Mouse (Mus musculus) MEL (cell line): ENCODE measurements around the gene Atp8b5.

Source experiments
- CTCF ChIP-seq, 3 experiments: IDR thresholded peaks in 2 of 3; conservative IDR thresholded peaks in 1 of 3; 2 replicates each; pipeline ENCODE4 v1.5.1; 2011 to 2012; ENCODE audit warnings: low read length in 3 of 3, low read depth in 2 of 3, mild to moderate bottlenecking in 2 of 3, improper control_type of control experiment in 1 of 3, inconsistent platforms in 1 of 3, mixed read lengths in 1 of 3, moderate library complexity in 1 of 3; ENCODE audit not compliant: control insufficient read depth in 1 of 3, insufficient read depth in 1 of 3, poor library complexity in 1 of 3, severe bottlenecking in 1 of 3
- EP300 ChIP-seq, 2 experiments: IDR thresholded peaks; 2 replicates each; pipeline ENCODE4 v1.6.1; 2011; ENCODE audit warnings: improper control_type of control experiment in 2 of 2, low read length in 2 of 2, low read depth in 1 of 2, mild to moderate bottlenecking in 1 of 2
- JUND ChIP-seq: IDR thresholded peaks from 2 replicates; pipeline ENCODE4 v1.6.1; 2011; ENCODE audit warnings: low read depth, mild to moderate bottlenecking, improper control_type of control experiment, low read length
- MAX ChIP-seq: IDR thresholded peaks from 2 replicates; pipeline ENCODE4 v1.6.1; 2011; ENCODE audit warnings: low read length, improper control_type of control experiment
- POLR2AphosphoS5 ChIP-seq: IDR thresholded peaks from 2 replicates; pipeline ENCODE4 v1.6.1; 2012; ENCODE audit warnings: low read depth, borderline replicate concordance, mild to moderate bottlenecking, inconsistent platforms, low read length, moderate library complexity, mixed read lengths
- ZC3H11A ChIP-seq: IDR thresholded peaks from 2 replicates; pipeline ENCODE4 v1.6.1; 2012; ENCODE audit warnings: low read depth, mild to moderate bottlenecking, inconsistent platforms, low read length, improper control_type of control experiment

- TF ChIP-seq POLR2AphosphoS5 (no peak), EP300 (IDR thresholded peaks at IDR 0.05; ENCODE audit: low read depth in 1 of 2, low read length in 2 of 2) (no peak), MAX (no peak), JUND (no peak), ZC3H11A (no peak), CTCF (IDR thresholded peaks at IDR 0.05 in 2 of 3, conservative IDR thresholded peaks at IDR 0.05 in 1 of 3; ENCODE audit: control insufficient read depth in 1 of 3, insufficient read depth in 1 of 3, low read depth in 2 of 3, low read length in 3 of 3, poor library complexity in 1 of 3, severe bottlenecking in 1 of 3) (no peak)
These were observed 42.9 kb downstream of the Atp8b5 start for GRCm38 (mm10) chr4:43309696-43310338.
